Mouse (Mus musculus) limb, embryonic 10.5 days (tissue): Measurements from ENCODE around the gene Zbtb22. TPM values are rescaled to one million over a fixed set of nuclear protein-coding genes. Genes with fewer than 3 reads are reported as not detected.

Source experiments
- DNase-seq: peaks from one replicate; pipeline ENCODE4 v3.0.0-alpha.2; 2017; ENCODE audit warnings: low spot score
- H3K27ac ChIP-seq: fragments of 300-500 bp; sonication (generic); 2 replicates; pipeline ENCODE4 v1.5.1; 2016; ENCODE audit warnings: mild to moderate bottlenecking
- H3K27me3 ChIP-seq: fragments of 300-500 bp; sonication (generic); 2 replicates; pipeline ENCODE4 v1.6.1; 2016; ENCODE audit warnings: low read depth, mild to moderate bottlenecking; ENCODE audit not compliant: poor library complexity, severe bottlenecking
- H3K36me3 ChIP-seq: fragments of 300-500 bp; sonication (generic); 2 replicates; pipeline ENCODE4 v1.6.1; 2016; ENCODE audit warnings: mild to moderate bottlenecking, moderate library complexity
- H3K4me1 ChIP-seq: fragments of 300-500 bp; sonication (generic); 2 replicates; pipeline ENCODE4 v1.6.1; 2016
- H3K4me3 ChIP-seq: fragments of 300-500 bp; sonication (generic); 2 replicates; pipeline ENCODE4 v1.5.1; 2016; ENCODE audit warnings: mild to moderate bottlenecking, moderate library complexity
- H3K9me3 ChIP-seq: fragments of 300-500 bp; sonication (generic); replicated peaks from 2 replicates; pipeline ENCODE4 v1.6.1; 2016; ENCODE audit warnings: mild to moderate bottlenecking
- WGBS: fragments of 180-500 bp; shearing (Covaris S2); methylation state at CpG from one replicate; pipeline ENCODE4 v1.1.7; 2016; 5-methylcytosine and 5-hydroxymethylcytosine counted together
- polyA plus RNA-seq: library from polyadenylated mRNA; unstranded; fragments of >200 nt; fragmentation: Nextera tagmentation; extraction: Ambion mirVana; gene quantifications from 2 replicates; pipeline ENCODE4 v1.2.1, GENCODE M21; 2016

The Zbtb22 gene
- polyA plus RNA-seq, 1 experiment from 2014 or later = 23.2 TPM

GRCm38 (mm10) chr17:33931159-33931866 is 15.6 kb downstream of the Zbtb22 start:
- no peaks in the 10 kb centered on the region for H3K9me3 ChIP-seq
- H3K27ac ChIP-seq = peak overlapping the region; percentile 91
- 35% methylated on average over 18 of the region's 18 CpGs for WGBS
- peaks cover 34% of the 10 kb centered on the region for H3K4me1 ChIP-seq
- H3K36me3 ChIP-seq = peaks cover 54% of the 10 kb centered on the region
- peak overlapping the region; percentile 77 for H3K4me3 ChIP-seq
- DNase-seq = no peak
- peaks cover 5% of the 10 kb centered on the region; the same call in 1 of the 2 replicates for H3K27me3 ChIP-seq

GRCm38 (mm10) chr17:33931947-33932346 is 16.2 kb downstream of the Zbtb22 start:
- WGBS = 89% methylated on average over 11 of the region's 11 CpGs
- H3K27ac ChIP-seq = no peak overlapping the region
- no peaks in the 10 kb centered on the region for H3K9me3 ChIP-seq
- DNase-seq = no peak
- peaks cover 34% of the 10 kb centered on the region for H3K4me1 ChIP-seq
- H3K27me3 ChIP-seq = peaks cover 5% of the 10 kb centered on the region; the same call in 1 of the 2 replicates
- no peak overlapping the region for H3K4me3 ChIP-seq
- peaks cover 54% of the 10 kb centered on the region for H3K36me3 ChIP-seq

GRCm38 (mm10) chr17:33932448-33932847 is 16.7 kb downstream of the Zbtb22 start:
- no peak overlapping the region for H3K27ac ChIP-seq
- 91% methylated on average over 14 of the region's 14 CpGs for WGBS
- peaks cover 34% of the 10 kb centered on the region for H3K4me1 ChIP-seq
- no peak for DNase-seq
- H3K36me3 ChIP-seq = peaks cover 59% of the 10 kb centered on the region
- no peak overlapping the region for H3K4me3 ChIP-seq
- H3K27me3 ChIP-seq = peaks cover 5% of the 10 kb centered on the region; the same call in 1 of the 2 replicates
- no peaks in the 10 kb centered on the region for H3K9me3 ChIP-seq

- H3K36me3 ChIP-seq = peaks cover 59% of the 10 kb centered on the region
- peaks cover 5% of the 10 kb centered on the region; the same call in 1 of the 2 replicates for H3K27me3 ChIP-seq
- peaks cover 30% of the 10 kb centered on the region for H3K4me1 ChIP-seq
- no peak overlapping the region for H3K27ac ChIP-seq
- DNase-seq = no peak
- H3K4me3 ChIP-seq = peak overlapping the region; percentile 1; the same call in 1 of the 2 replicates
- 92% methylated on average over 15 of the region's 15 CpGs for WGBS
- no peaks in the 10 kb centered on the region for H3K9me3 ChIP-seq
These were observed 17.3 kb downstream of the Zbtb22 start for GRCm38 (mm10) chr17:33932970-33933369.

- Histone ChIP-seq H3K4me1 (peaks cover 22% of the 10 kb centered on the region), H3K4me3 (peak overlapping the region; percentile 20), H3K27me3 (peaks cover 5% of the 10 kb centered on the region; the same call in 1 of the 2 replicates), H3K27ac (no peak overlapping the region), H3K9me3 (no peaks in the 10 kb centered on the region), H3K36me3 (peaks cover 71% of the 10 kb centered on the region)
- DNase-seq = no peak
- 89% methylated on average over 21 of the region's 21 CpGs for WGBS
These were observed 19.8 kb downstream of the Zbtb22 start for GRCm38 (mm10) chr17:33935422-33936055.

GRCm38 (mm10) chr17:33936993-33937392 is 21.3 kb downstream of the Zbtb22 start:
- H3K36me3 ChIP-seq = peaks cover 75% of the 10 kb centered on the region
- H3K27me3 ChIP-seq = no peaks in the 10 kb centered on the region
- peaks cover 22% of the 10 kb centered on the region for H3K4me1 ChIP-seq
- no peaks in the 10 kb centered on the region for H3K9me3 ChIP-seq
- DNase-seq = no peak
- 84% methylated on average over 15 of the region's 15 CpGs for WGBS
- H3K27ac ChIP-seq = no peak overlapping the region
- H3K4me3 ChIP-seq = no peak overlapping the region

GRCm38 (mm10) chr17:33938783-33939182 is 23.1 kb downstream of the Zbtb22 start:
- DNase-seq = no peak
- H3K4me1 ChIP-seq = peaks cover 24% of the 10 kb centered on the region
- no peak overlapping the region for H3K27ac ChIP-seq
- peaks cover 75% of the 10 kb centered on the region for H3K36me3 ChIP-seq
- H3K9me3 ChIP-seq = no peaks in the 10 kb centered on the region
- H3K27me3 ChIP-seq = no peaks in the 10 kb centered on the region
- WGBS = 79% methylated on average over 11 of the region's 11 CpGs
- peak overlapping the region; percentile 90 for H3K4me3 ChIP-seq

GRCm38 (mm10) chr17:33940206-33940805 is 24.6 kb downstream of the Zbtb22 start, which contains the start of the genes Pfdn6 and Wdr46:
TSS of gene Pfdn6 (minus strand) at chr17:33940343.
TSS of gene Wdr46 (plus strand) at chr17:33940660.
- Histone ChIP-seq H3K27me3 (no peaks in the 10 kb centered on the region), H3K27ac (peak within 1 kb of the TSS; percentile 86), H3K9me3 (no peaks in the 10 kb centered on the region), H3K4me1 (peaks cover 24% of the 10 kb centered on the region), H3K4me3 (peak within 1 kb of the TSS; percentile 90), H3K36me3 (peaks cover 74% of the 10 kb centered on the region)
- WGBS = under 1% methylated on average over 36 of the region's 36 CpGs
- DNase-seq = peak; percentile 87

- 2% methylated on average over 26 of the region's 26 CpGs for WGBS
- Histone ChIP-seq H3K4me3 (peak overlapping the region; percentile 90), H3K36me3 (peaks cover 74% of the 10 kb centered on the region), H3K4me1 (peaks cover 24% of the 10 kb centered on the region), H3K9me3 (no peaks in the 10 kb centered on the region), H3K27me3 (no peaks in the 10 kb centered on the region), H3K27ac (peak overlapping the region; percentile 86)
- DNase-seq = no peak
These were observed 25.3 kb downstream of the Zbtb22 start for GRCm38 (mm10) chr17:33940981-33941380.

GRCm38 (mm10) chr17:33941381-33941780 is 25.7 kb downstream of the Zbtb22 start:
- H3K27me3 ChIP-seq = no peaks in the 10 kb centered on the region
- peaks cover 74% of the 10 kb centered on the region for H3K36me3 ChIP-seq
- DNase-seq = no peak
- no peak overlapping the region for H3K27ac ChIP-seq
- H3K9me3 ChIP-seq = no peaks in the 10 kb centered on the region
- WGBS = 60% methylated on average over 19 of the region's 19 CpGs
- H3K4me3 ChIP-seq = peak overlapping the region; percentile 90
- peaks cover 24% of the 10 kb centered on the region for H3K4me1 ChIP-seq

- Histone ChIP-seq H3K27me3 (no peaks in the 10 kb centered on the region), H3K36me3 (peaks cover 75% of the 10 kb centered on the region), H3K4me3 (no peak overlapping the region), H3K27ac (no peak overlapping the region), H3K4me1 (peaks cover 24% of the 10 kb centered on the region), H3K9me3 (no peaks in the 10 kb centered on the region)
- DNase-seq = no peak
- 96% methylated on average over 15 of the region's 15 CpGs for WGBS
These were observed 27.8 kb downstream of the Zbtb22 start for GRCm38 (mm10) chr17:33943454-33943853.

GRCm38 (mm10) chr17:33947430-33948089 is 31.9 kb downstream of the Zbtb22 start:
- Histone ChIP-seq H3K36me3 (peaks cover 96% of the 10 kb centered on the region), H3K9me3 (no peaks in the 10 kb centered on the region), H3K27ac (no peak overlapping the region), H3K4me1 (peaks cover 30% of the 10 kb centered on the region), H3K27me3 (no peaks in the 10 kb centered on the region), H3K4me3 (no peak overlapping the region)
- no peak for DNase-seq
- WGBS = 97% methylated on average over 10 of the region's 10 CpGs
